Mouse (Mus musculus): ENCODE measurements around the gene Mcrs1.

DNA sequence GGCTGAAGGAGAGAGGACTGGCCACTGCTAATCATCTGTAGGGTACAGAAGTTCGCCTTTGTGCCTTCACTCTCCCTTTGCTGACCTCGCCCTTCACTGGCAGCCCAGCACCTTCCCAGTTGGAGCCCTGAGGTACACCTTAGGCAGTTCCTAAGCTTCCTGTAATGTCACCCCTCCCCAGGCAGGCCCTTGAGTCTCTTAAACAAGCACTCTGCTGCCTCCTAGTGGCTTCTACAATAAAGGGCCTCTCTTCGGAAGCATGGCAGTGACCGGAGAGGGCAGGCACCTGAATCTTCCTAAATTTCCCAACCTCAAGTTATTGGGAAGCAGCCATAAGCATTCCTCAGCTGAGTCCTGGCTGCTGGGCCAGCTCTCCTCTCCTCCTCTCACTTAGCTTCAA lies 13.9 kb upstream of the Mcrs1 start:
- TF ChIP-seq CTCF (IDR thresholded peaks at IDR 0.05; ENCODE audit: low read depth), result peak; percentile 89
- no peak for TF ChIP-seq EP300 (IDR thresholded peaks at IDR 0.05; ENCODE audit: low read depth)

Data from liver, postnatal 0 days (tissue).